Mouse (Mus musculus): ENCODE measurements around the gene Csnk2b. TPM values are rescaled to one million over a fixed set of nuclear protein-coding genes. Genes with fewer than 3 reads are reported as not detected.
A peak's percentile ranks its signal among the peaks of the same experiment; 100 is the strongest.

Gene Csnk2b
- polyA plus RNA-seq, 1 experiment from 2014 or later: 290 TPM

DNA sequence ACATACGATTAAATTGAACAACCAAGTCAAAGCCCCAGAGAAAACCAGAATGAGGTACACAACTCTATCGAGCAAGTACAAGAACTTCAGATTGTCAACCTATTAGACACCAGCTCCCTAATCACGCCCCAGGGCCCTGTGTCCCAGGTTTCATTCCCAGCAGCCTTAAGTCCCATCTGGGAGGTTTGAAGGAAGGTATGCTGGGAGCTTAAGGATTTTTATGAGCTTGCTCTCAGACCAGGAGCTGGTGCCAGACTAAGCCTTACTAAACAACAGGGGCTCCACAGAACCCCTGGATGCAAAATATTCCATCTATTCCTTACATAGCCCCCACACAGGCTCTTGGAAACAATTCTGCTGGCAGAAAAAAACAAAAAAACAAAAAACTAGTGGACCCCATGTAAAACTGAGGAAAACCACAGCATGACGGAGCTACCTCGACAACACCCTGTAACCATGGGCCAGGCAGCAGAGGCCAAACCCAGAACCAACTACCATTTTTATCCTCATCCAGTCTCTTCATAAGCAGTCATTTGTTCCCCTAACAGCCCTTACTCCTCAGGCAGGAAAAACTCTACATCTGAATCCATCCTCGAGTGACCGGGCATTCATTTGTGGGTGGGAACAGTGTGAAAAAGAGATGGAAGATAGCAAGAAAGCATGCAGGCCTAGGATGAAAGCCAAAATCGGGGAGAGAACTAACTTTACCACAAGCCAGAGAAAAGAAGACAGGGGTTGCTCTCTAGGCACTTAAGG lies 41.7 kb upstream of the Csnk2b start:
- Histone ChIP-seq H3K4me3 (ENCODE audit: low read depth, low read length) (peak overlapping the region; percentile 100), H3K27me3 (ENCODE audit: control insufficient read depth, insufficient read depth, low read length) (no peaks in the 10 kb centered on the region), H3K4me1 (ENCODE audit: control insufficient read depth, insufficient read depth, low read length) (peaks cover 11% of the 10 kb centered on the region; the same call in 1 of the 2 replicates), H3K9me3 (ENCODE audit: control insufficient read depth, low read length) (no peaks in the 10 kb centered on the region), H3K9ac (ENCODE audit: low read length) (peak overlapping the region; percentile 99), H3K36me3 (ENCODE audit: control insufficient read depth, insufficient read depth, low read length) (peaks cover 35% of the 10 kb centered on the region), H3K27ac (replicated peaks; ENCODE audit: low read depth, low read length) (peak overlapping the region; percentile 42; the same call in 1 of the 2 replicates), H3K4me2 (ENCODE audit: low read depth, severe bottlenecking) (peak overlapping the region; percentile 96)
- WGBS: 19% methylated on average over 8 of the region's 8 CpGs
- ATAC-seq (ENCODE audit: insufficient number of reproducible peaks, low FRiP score, low TSS enrichment, low read depth) (no peak), DNase-seq (ENCODE audit: low spot score) (no peak)

DNA sequence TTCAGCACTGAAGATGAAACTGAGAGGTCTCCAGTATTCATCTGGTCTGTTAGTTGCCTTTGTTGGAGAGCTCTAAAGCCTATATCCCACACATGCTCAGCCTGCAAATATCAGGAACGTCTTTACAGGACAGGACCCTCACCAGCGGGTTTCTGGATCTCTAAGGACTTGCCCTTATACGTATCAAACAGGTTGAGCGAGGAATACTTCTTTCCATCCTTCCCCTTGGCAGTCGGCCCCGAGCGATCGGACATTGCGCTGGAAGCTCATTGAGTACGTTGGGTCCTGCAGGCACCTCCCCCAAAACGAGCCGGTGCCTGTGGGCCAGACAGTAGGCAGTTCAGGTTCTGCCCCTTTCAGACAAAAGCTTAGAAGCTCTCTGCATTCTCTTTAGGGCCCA lies 40.9 kb upstream of the Csnk2b start:
- Histone ChIP-seq H3K4me2 (ENCODE audit: low read depth, severe bottlenecking) (peak overlapping the region; percentile 96), H3K27ac (replicated peaks; ENCODE audit: low read depth, low read length) (no peak overlapping the region), H3K27me3 (ENCODE audit: control insufficient read depth, insufficient read depth, low read length) (no peaks in the 10 kb centered on the region), H3K9ac (ENCODE audit: low read length) (peak overlapping the region; percentile 24; the same call in 1 of the 2 replicates), H3K9me3 (ENCODE audit: control insufficient read depth, low read length) (no peaks in the 10 kb centered on the region), H3K4me1 (ENCODE audit: control insufficient read depth, insufficient read depth, low read length) (peaks cover 11% of the 10 kb centered on the region; the same call in 1 of the 2 replicates), H3K4me3 (ENCODE audit: low read depth, low read length) (peak overlapping the region; percentile 100), H3K36me3 (ENCODE audit: control insufficient read depth, insufficient read depth, low read length) (peaks cover 42% of the 10 kb centered on the region)
- ATAC-seq (ENCODE audit: insufficient number of reproducible peaks, low FRiP score, low TSS enrichment, low read depth) (no peak), DNase-seq (ENCODE audit: low spot score) (no peak)
- WGBS: 74% methylated on average over 12 of the region's 12 CpGs

DNA sequence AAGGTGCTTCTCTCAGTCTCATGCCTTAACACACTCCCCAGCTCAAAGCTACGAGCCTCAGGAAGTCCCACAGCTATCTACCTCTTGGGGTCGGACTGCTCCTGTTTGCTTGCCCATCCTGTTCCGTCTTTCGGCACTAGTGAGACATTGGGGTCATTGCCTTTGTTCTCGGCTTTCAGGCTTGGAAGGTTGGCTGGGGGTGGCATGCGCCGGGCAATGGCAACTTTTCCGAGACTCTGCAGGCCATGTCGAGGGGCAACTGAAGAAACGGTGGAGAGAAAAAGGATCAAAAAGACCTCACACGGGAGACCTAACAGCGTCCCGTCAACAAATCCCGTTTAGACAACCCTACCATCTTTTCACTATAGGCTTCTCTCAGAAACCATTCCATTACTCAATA lies 40.3 kb upstream of the Csnk2b start:
- Histone ChIP-seq H3K36me3 (ENCODE audit: control insufficient read depth, insufficient read depth, low read length) (peaks cover 48% of the 10 kb centered on the region), H3K4me3 (ENCODE audit: low read depth, low read length) (0 out of 2 replicates have a peak overlapping the region, but pooled peaks have one; percentile 100), H3K27me3 (ENCODE audit: control insufficient read depth, insufficient read depth, low read length) (no peaks in the 10 kb centered on the region), H3K9ac (ENCODE audit: low read length) (peak overlapping the region; percentile 12; the same call in 1 of the 2 replicates), H3K27ac (replicated peaks; ENCODE audit: low read depth, low read length) (no peak overlapping the region), H3K9me3 (ENCODE audit: control insufficient read depth, low read length) (no peaks in the 10 kb centered on the region), H3K4me1 (ENCODE audit: control insufficient read depth, insufficient read depth, low read length) (peaks cover 11% of the 10 kb centered on the region; the same call in 1 of the 2 replicates), H3K4me2 (ENCODE audit: low read depth, severe bottlenecking) (peak overlapping the region; percentile 96; the same call in 1 of the 2 replicates)
- WGBS: 85% methylated on average over 14 of the region's 14 CpGs
- ATAC-seq (ENCODE audit: insufficient number of reproducible peaks, low FRiP score, low TSS enrichment, low read depth) (no peak), DNase-seq (ENCODE audit: low spot score) (no peak)

DNA sequence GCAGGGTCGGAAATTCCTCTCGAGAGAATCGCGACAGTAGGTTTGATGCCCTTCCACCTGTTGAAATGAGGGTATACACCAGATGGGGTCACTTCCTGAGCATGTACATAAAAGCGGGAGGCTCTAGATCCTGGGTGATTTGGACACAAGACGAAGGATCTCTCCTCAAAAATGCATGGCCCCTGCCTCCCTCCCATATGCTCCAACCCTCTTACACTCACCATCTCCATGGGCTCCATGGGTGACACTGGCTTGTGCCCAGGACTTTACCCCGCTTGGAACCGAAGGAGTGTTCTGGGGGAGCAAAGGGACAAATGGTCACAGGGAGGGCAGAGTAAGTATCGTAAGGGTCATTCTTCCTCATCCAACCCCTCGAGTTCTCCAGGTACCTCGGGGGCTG lies 39.6 kb upstream of the Csnk2b start:
- H3K27me3 ChIP-seq (ENCODE audit: control insufficient read depth, insufficient read depth, low read length): no peaks in the 10 kb centered on the region
- ATAC-seq (ENCODE audit: insufficient number of reproducible peaks, low FRiP score, low TSS enrichment, low read depth): no peak
- peaks cover 55% of the 10 kb centered on the region for H3K36me3 ChIP-seq (ENCODE audit: control insufficient read depth, insufficient read depth, low read length)
- H3K4me2 ChIP-seq (ENCODE audit: low read depth, severe bottlenecking): 0 out of 2 replicates have a peak overlapping the region, but pooled peaks have one; percentile 20
- no peaks in the 10 kb centered on the region for H3K9me3 ChIP-seq (ENCODE audit: control insufficient read depth, low read length)
- DNase-seq (ENCODE audit: low spot score): no peak
- H3K27ac ChIP-seq (replicated peaks; ENCODE audit: low read depth, low read length): no peak overlapping the region
- H3K9ac ChIP-seq (ENCODE audit: low read length): no peak overlapping the region
- H3K4me1 ChIP-seq (ENCODE audit: control insufficient read depth, insufficient read depth, low read length): peaks cover 11% of the 10 kb centered on the region; the same call in 1 of the 2 replicates
- 89% methylated on average over 11 of the region's 11 CpGs for WGBS
- H3K4me3 ChIP-seq (ENCODE audit: low read depth, low read length): peak overlapping the region; percentile 12; the same call in 1 of the 2 replicates

DNA sequence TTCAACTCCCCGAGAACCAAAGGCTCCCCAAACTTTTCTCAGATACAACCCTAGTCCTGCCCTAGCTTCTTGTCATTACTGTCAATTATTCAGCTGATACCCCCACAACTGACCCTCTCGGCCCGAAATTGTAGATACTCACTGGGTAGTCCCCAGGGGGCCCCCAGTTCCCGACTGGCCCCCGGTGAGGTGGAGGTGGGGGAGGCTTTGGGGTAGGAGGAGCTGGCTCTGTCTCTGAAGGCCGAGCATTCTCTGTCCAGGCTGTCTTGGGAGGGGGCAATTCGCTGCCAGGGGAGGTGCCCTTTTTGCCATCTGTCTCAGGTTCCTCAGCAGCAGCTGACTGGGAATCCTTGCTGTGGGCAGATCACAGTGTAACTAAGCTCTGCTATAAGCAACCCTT lies 37.8 kb upstream of the Csnk2b start:
- Histone ChIP-seq H3K27ac (replicated peaks; ENCODE audit: low read depth, low read length) (no peak overlapping the region), H3K9ac (ENCODE audit: low read length) (no peak overlapping the region), H3K4me1 (ENCODE audit: control insufficient read depth, insufficient read depth, low read length) (peaks cover 6% of the 10 kb centered on the region; the same call in 1 of the 2 replicates), H3K36me3 (ENCODE audit: control insufficient read depth, insufficient read depth, low read length) (peaks cover 71% of the 10 kb centered on the region), H3K4me3 (ENCODE audit: low read depth, low read length) (no peak overlapping the region), H3K9me3 (ENCODE audit: control insufficient read depth, low read length) (no peaks in the 10 kb centered on the region), H3K4me2 (ENCODE audit: low read depth, severe bottlenecking) (no peak overlapping the region), H3K27me3 (ENCODE audit: control insufficient read depth, insufficient read depth, low read length) (no peaks in the 10 kb centered on the region)
- no peak for ATAC-seq (ENCODE audit: insufficient number of reproducible peaks, low FRiP score, low TSS enrichment, low read depth)
- WGBS: 86% methylated on average over 7 of the region's 7 CpGs
- no peak for DNase-seq (ENCODE audit: low spot score)

DNA sequence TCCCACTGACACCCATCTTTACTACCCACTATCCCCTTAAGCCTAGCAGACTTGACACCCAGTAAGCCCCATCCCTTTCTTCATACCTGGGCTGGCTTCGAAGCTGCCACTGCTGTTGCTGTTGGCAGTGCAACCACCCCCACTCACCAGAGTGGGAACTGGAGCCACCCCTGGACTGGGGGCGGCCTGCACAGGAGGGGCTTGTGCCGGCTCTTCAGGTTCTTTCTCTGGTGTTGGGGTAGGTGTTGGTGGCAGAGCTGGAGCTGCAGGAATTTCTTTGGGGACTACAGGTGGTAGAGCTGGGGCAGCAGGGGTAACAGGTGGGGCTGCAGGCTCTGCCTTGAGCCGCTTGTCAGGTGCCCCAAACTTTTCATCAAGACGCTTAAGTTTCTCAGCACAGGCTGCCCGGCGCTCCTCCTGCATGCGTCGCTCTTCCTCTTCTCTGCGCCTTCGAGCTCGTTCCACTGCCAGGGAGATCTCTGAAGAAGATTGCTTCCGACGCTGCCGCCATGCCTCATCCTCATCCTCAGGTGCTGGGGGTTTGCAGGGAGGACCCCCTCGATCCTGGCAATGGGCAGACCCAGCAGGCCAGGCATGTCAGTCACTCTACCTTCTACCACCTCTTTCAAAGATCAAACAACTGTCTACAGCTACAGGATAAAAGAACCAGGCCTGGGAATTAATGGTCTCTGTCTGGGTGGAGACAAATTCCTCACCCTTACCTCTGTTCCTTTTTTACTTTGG lies 37.2 kb upstream of the Csnk2b start:
- no peak overlapping the region for H3K9ac ChIP-seq (ENCODE audit: low read length)
- H3K9me3 ChIP-seq (ENCODE audit: control insufficient read depth, low read length): no peaks in the 10 kb centered on the region
- H3K27me3 ChIP-seq (ENCODE audit: control insufficient read depth, insufficient read depth, low read length): no peaks in the 10 kb centered on the region
- H3K4me3 ChIP-seq (ENCODE audit: low read depth, low read length): no peak overlapping the region
- no peak for DNase-seq (ENCODE audit: low spot score)
- H3K4me2 ChIP-seq (ENCODE audit: low read depth, severe bottlenecking): no peak overlapping the region
- peaks cover 78% of the 10 kb centered on the region for H3K36me3 ChIP-seq (ENCODE audit: control insufficient read depth, insufficient read depth, low read length)
- H3K4me1 ChIP-seq (ENCODE audit: control insufficient read depth, insufficient read depth, low read length): peaks cover 6% of the 10 kb centered on the region; the same call in 1 of the 2 replicates
- WGBS: 95% methylated on average over 16 of the region's 16 CpGs
- no peak overlapping the region for H3K27ac ChIP-seq (replicated peaks; ENCODE audit: low read depth, low read length)
- no peak for ATAC-seq (ENCODE audit: insufficient number of reproducible peaks, low FRiP score, low TSS enrichment, low read depth)

DNA sequence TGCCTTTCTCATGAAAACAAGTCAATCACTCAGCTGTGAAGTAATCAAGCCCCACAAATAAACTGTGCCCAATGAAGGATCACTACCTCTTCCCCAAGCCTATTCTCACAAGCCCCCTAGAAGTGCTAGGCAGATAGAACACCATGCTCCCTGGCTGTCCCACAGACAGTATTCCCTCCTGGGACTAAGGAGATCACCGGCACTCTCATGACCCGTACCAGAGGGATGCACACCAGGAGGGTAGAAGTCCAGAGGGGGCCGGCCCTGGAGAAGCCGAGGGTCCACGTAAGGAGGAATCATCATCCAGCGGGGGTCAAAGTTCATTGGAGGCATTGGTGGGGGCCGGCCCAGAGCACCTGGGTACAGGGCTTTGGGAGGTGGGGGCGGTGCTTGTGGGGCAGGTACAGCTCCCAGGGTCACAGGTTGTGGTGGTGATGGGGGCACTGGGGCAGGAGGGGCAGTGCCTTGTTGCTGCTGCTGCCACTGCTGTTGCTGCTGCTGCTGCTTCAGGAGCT lies 35.9 kb upstream of the Csnk2b start:
- no peak for ATAC-seq (ENCODE audit: insufficient number of reproducible peaks, low FRiP score, low TSS enrichment, low read depth)
- H3K27ac ChIP-seq (replicated peaks; ENCODE audit: low read depth, low read length): no peak overlapping the region
- no peak for DNase-seq (ENCODE audit: low spot score)
- no peaks in the 10 kb centered on the region for H3K9me3 ChIP-seq (ENCODE audit: control insufficient read depth, low read length)
- H3K4me1 ChIP-seq (ENCODE audit: control insufficient read depth, insufficient read depth, low read length): peaks cover 6% of the 10 kb centered on the region; the same call in 1 of the 2 replicates
- H3K9ac ChIP-seq (ENCODE audit: low read length): no peak overlapping the region
- WGBS: 93% methylated on average over 8 of the region's 8 CpGs
- no peaks in the 10 kb centered on the region for H3K27me3 ChIP-seq (ENCODE audit: control insufficient read depth, insufficient read depth, low read length)
- no peak overlapping the region for H3K4me2 ChIP-seq (ENCODE audit: low read depth, severe bottlenecking)
- peaks cover 90% of the 10 kb centered on the region for H3K36me3 ChIP-seq (ENCODE audit: control insufficient read depth, insufficient read depth, low read length)
- no peak overlapping the region for H3K4me3 ChIP-seq (ENCODE audit: low read depth, low read length)

DNA sequence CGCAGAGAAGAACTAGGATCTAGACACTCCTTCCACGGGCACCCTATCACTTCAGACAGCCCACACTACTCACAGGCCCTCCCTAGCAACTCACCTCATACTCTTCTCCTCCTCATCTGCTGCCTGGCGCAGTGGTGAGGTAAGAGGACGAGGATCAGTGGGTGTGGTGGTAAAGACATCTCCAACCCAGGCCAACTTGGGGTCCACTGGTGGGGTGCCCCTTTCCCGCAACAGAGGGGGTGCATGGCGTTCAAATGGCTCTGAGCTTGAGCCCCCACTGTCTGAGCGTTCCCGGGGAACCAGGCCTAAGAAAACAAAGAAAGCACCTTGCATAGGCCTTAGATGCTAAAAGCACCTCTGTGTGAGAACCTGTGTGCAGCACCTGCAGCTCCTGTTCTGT lies 35.4 kb upstream of the Csnk2b start:
- ATAC-seq (ENCODE audit: insufficient number of reproducible peaks, low FRiP score, low TSS enrichment, low read depth) (no peak), DNase-seq (ENCODE audit: low spot score) (no peak)
- Histone ChIP-seq H3K4me3 (ENCODE audit: low read depth, low read length) (no peak overlapping the region), H3K9me3 (ENCODE audit: control insufficient read depth, low read length) (no peaks in the 10 kb centered on the region), H3K4me1 (ENCODE audit: control insufficient read depth, insufficient read depth, low read length) (peaks cover 3% of the 10 kb centered on the region; the same call in 1 of the 2 replicates), H3K9ac (ENCODE audit: low read length) (no peak overlapping the region), H3K27ac (replicated peaks; ENCODE audit: low read depth, low read length) (no peak overlapping the region), H3K36me3 (ENCODE audit: control insufficient read depth, insufficient read depth, low read length) (peaks cover 95% of the 10 kb centered on the region), H3K27me3 (ENCODE audit: control insufficient read depth, insufficient read depth, low read length) (no peaks in the 10 kb centered on the region), H3K4me2 (ENCODE audit: low read depth, severe bottlenecking) (no peak overlapping the region)
- WGBS: 91% methylated on average over 8 of the region's 8 CpGs
